Comparison of ENCODE assay signal across 10 mouse cellular contexts in the genomic region with DNA sequence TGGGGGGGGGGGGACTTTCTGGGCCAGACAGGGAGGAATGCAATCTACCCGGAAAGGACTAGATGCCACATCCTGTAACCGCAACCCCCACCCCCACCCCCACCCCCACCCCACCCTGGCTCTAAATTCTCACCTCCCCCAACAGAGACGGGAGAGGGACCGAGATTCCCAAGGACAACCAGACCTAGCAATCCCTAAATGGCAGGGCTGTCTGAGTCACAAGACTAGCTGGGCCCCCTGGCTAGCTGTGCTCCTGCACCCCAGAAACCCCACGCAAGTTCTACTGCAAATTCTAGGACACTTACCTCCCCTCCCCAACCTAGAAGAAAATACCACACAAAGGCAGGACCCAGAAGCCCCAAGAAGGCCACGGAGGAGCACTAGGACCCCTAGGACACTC. TPM values are rescaled to one million over a fixed set of nuclear protein-coding genes. Genes with fewer than 3 reads are reported as not detected.
DNase-seq lines count a peak whose midpoint lies in the region; ATAC-seq and TF ChIP-seq lines count a peak whose summit lies in the region.
"Had no signal": no experiment of that assay in that cellular context is flagged by ENCODE, and none has a peak within 500 bp of the region (broad histone marks: within the 10 kb centered on the region; RNA-seq: fewer than 3 reads in every experiment).

No protein-coding gene starts in this region.

- no peak overlapping the region for H3K4me2 ChIP-seq in limb, embryonic 14.5 days (replicated peaks; ENCODE audit: low read depth, low read length, severe bottlenecking)

- H3K27ac ChIP-seq in layer of hippocampus, adult 2 months = peak overlapping the region; percentile 77; the same call in 1 of the 2 replicates
- peak overlapping the region; percentile 89 for H3K27ac ChIP-seq in embryonic facial prominence, embryonic 10.5 days (replicated peaks)
- H3K27ac ChIP-seq in limb, embryonic 14.5 days (replicated peaks; ENCODE audit: low read depth, low read length) = peak overlapping the region; percentile 72
- no peak overlapping the region for H3K27ac ChIP-seq in thymus, adult 2 months (ENCODE audit: control insufficient read depth, insufficient read depth, low read length)

- peak; percentile 92 for DNase-seq in heart, adult 11 months
- DNase-seq in heart, postnatal 25 days (ENCODE audit: low spot score) = no peak
- no peak for DNase-seq in layer of hippocampus, adult 2 months (ENCODE audit: low spot score in 2 of 2)
- no peak for DNase-seq in layer of hippocampus, postnatal 25 days (ENCODE audit: extremely low spot score in 1 of 2, low spot score in 1 of 2)
- DNase-seq in embryonic facial prominence, embryonic 10.5 days (ENCODE audit: low spot score) = no peak
- no peak for DNase-seq in limb, embryonic 14.5 days (ENCODE audit: low spot score)
- no peak for DNase-seq in thymus, adult 2 months
- DNase-seq: lung, adult 2 months; thymus, postnatal 14 days had no signal

- intact Hi-C loops in heart, postnatal 25 days (cut with DNase I) = no loop called here

- TF ChIP-seq POLR2A in limb, embryonic 14.5 days (IDR thresholded peaks at IDR 0.05; ENCODE audit: borderline replicate concordance, extremely low read depth, insufficient read depth, insufficient read length) = no peak
- TF ChIP-seq POLR2A in thymus, adult 2 months (IDR thresholded peaks at IDR 0.05; ENCODE audit: control insufficient read depth, extremely low read depth, insufficient read depth, low read length, poor library complexity) = no peak

- peaks cover 50% of the 10 kb centered on the region for H3K27me3 ChIP-seq in embryonic facial prominence, embryonic 10.5 days (replicated peaks; ENCODE audit: low read depth, poor library complexity, severe bottlenecking)
- H3K27me3 ChIP-seq in limb, embryonic 14.5 days (ENCODE audit: control insufficient read depth, insufficient read depth, low read length) = no peaks in the 10 kb centered on the region
- H3K27me3 ChIP-seq in thymus, adult 2 months (ENCODE audit: control insufficient read depth, insufficient read depth, low read length) = no peaks in the 10 kb centered on the region

- WGBS in embryonic facial prominence, embryonic 10.5 days = 8% methylated on average over 6 of the region's 6 CpGs
- WGBS in limb, embryonic 14.5 days = 11% methylated on average over 5 of the region's 6 CpGs
- WGBS in thymus, adult 2 months = 86% methylated on average over 5 of the region's 6 CpGs

- no peaks in the 10 kb centered on the region for H3K9me3 ChIP-seq in embryonic facial prominence, embryonic 10.5 days
- H3K9me3 ChIP-seq in limb, embryonic 14.5 days (ENCODE audit: control insufficient read depth, low read length) = no peaks in the 10 kb centered on the region

- H3K36me3 ChIP-seq in embryonic facial prominence, embryonic 10.5 days (replicated peaks) = no peaks in the 10 kb centered on the region
- H3K36me3 ChIP-seq in limb, embryonic 14.5 days (ENCODE audit: control insufficient read depth, insufficient read depth, low read length) = no peaks in the 10 kb centered on the region
- H3K36me3 ChIP-seq in thymus, adult 2 months (ENCODE audit: control insufficient read depth, insufficient read depth, low read length) = no peaks in the 10 kb centered on the region

- no peak for TF ChIP-seq CTCF in layer of hippocampus, adult 2 months (conservative IDR thresholded peaks at IDR 0.05)
- TF ChIP-seq CTCF in thymus, adult 2 months (IDR thresholded peaks at IDR 0.05; ENCODE audit: borderline replicate concordance, control insufficient read depth, extremely low read depth, insufficient read depth, low read length, poor library complexity) = no peak

- ATAC-seq in limb, embryonic 14.5 days (ENCODE audit: low FRiP score, low read depth) = no peak
- no peak for ATAC-seq in frontal cortex, adult (ENCODE audit: low TSS enrichment)

- peaks cover 97% of the 10 kb centered on the region for H3K4me1 ChIP-seq in embryonic facial prominence, embryonic 10.5 days
- peaks cover 65% of the 10 kb centered on the region for H3K4me1 ChIP-seq in limb, embryonic 14.5 days (ENCODE audit: control insufficient read depth, insufficient read depth, low read length)
- peaks cover 9% of the 10 kb centered on the region; the same call in 1 of the 2 replicates for H3K4me1 ChIP-seq in thymus, adult 2 months (replicated peaks; ENCODE audit: control insufficient read depth, insufficient read depth, low read length)

- no peak overlapping the region for H3K9ac ChIP-seq in limb, embryonic 14.5 days (ENCODE audit: low read depth, low read length, severe bottlenecking)

- no peak overlapping the region for H3K4me3 ChIP-seq in layer of hippocampus, adult 2 months
- H3K4me3 ChIP-seq in embryonic facial prominence, embryonic 10.5 days = peak overlapping the region; percentile 34
- H3K4me3 ChIP-seq in limb, embryonic 14.5 days (replicated peaks; ENCODE audit: low read length) = no peak overlapping the region
- H3K4me3 ChIP-seq in thymus, adult 2 months (ENCODE audit: control insufficient read depth, insufficient read depth, low read length) = no peak overlapping the region

RNA-seq across cellular contexts. Expression of gene Unc5b, which starts 16.3 kb away (rescaled TPM):
- total RNA-seq in heart, postnatal 25 days (2021) = 10 to 100 TPM; 15.2 to 18.4 TPM
- 10 to 100 TPM; 10.7 to 11.2 TPM for total RNA-seq in layer of hippocampus, adult 2 months (2021)
- 10 to 100 TPM; 15.9 to 16.4 TPM for total RNA-seq in layer of hippocampus, postnatal 25 days (2021)
- polyA plus RNA-seq in embryonic facial prominence, embryonic 10.5 days (2016; fragmentation: Nextera tagmentation; extraction: Ambion mirVana) = 6.0 and 7.2 TPM in 2 replicates
- 21.8 and 29.6 TPM in 2 replicates for polyA plus RNA-seq in limb, embryonic 14.5 days (2012; rRNA removed)
- 6.2 and 7.0 TPM in 2 replicates for polyA plus RNA-seq in limb, embryonic 14.5 days (2014; fragmentation: Nextera tagmentation; extraction: Ambion mirVana)
- 3.6 and 4.0 TPM in 2 replicates for polyA plus RNA-seq in thymus, adult 2 months (2012; rRNA removed)
